Mouse (Mus musculus) ES-E14 (cell line): ENCODE results near the gene Gtf3c5. TPM values are rescaled to one million over a fixed set of nuclear protein-coding genes. Genes with fewer than 3 reads are reported as not detected.

Experiments
- DNase-seq: peaks from one replicate; pipeline ENCODE4 v3.0.0-alpha.2; 2013; ENCODE audit warnings: low read depth, low spot score
- H3K27ac ChIP-seq: 2 replicates; pipeline ENCODE4 v1.5.1; 2012; ENCODE audit warnings: low read depth, mild to moderate bottlenecking, low read length, moderate library complexity, mixed read lengths; ENCODE audit not compliant: poor library complexity, insufficient read depth, severe bottlenecking
- H3K36me3 ChIP-seq: 2 replicates; pipeline ENCODE4 v1.6.1; 2012; ENCODE audit warnings: mild to moderate bottlenecking, low read length, moderate library complexity, mixed read lengths; ENCODE audit not compliant: control insufficient read depth, poor library complexity, insufficient read depth, severe bottlenecking
- H3K4me1 ChIP-seq, 2 experiments: fragments of 150-350 bp in 1 of 2; sonication (generic) in 1 of 2; 2 replicates each; pipeline ENCODE4 v1.6.1; 2012; ENCODE audit warnings: low read length in 2 of 2, mild to moderate bottlenecking in 1 of 2, mixed read lengths in 1 of 2; ENCODE audit not compliant: control insufficient read depth in 2 of 2, insufficient read depth in 2 of 2, poor library complexity in 1 of 2
- H3K4me3 ChIP-seq, 2 experiments: fragments of 150-350 bp in 1 of 2; sonication (generic) in 1 of 2; 2 replicates each; pipeline ENCODE4 v1.5.1; 2012; ENCODE audit warnings: low read length in 2 of 2, low read depth in 1 of 2, mild to moderate bottlenecking in 1 of 2, mixed read lengths in 1 of 2; ENCODE audit not compliant: insufficient read depth in 1 of 2, poor library complexity in 1 of 2, severe bottlenecking in 1 of 2
- H3K9ac ChIP-seq: 2 replicates; pipeline ENCODE4 v1.6.1; 2012; ENCODE audit warnings: low read depth, mild to moderate bottlenecking, low read length, mixed read lengths; ENCODE audit not compliant: poor library complexity, insufficient read depth, severe bottlenecking
- H3K9me3 ChIP-seq: fragments of 150-350 bp; sonication (generic); 2 replicates; pipeline ENCODE4 v1.6.1; 2012; ENCODE audit warnings: low read depth, mild to moderate bottlenecking, low read length; ENCODE audit not compliant: control insufficient read depth, insufficient read depth
- CHD2 ChIP-seq: IDR thresholded peaks from 2 replicates; pipeline ENCODE4 v1.6.1; 2014; ENCODE audit warnings: mild to moderate bottlenecking, low read depth, low read length, inconsistent platforms
- HCFC1 ChIP-seq: IDR thresholded peaks from 2 replicates; pipeline ENCODE4 v1.6.1; 2012; ENCODE audit warnings: low read length, inconsistent platforms, borderline replicate concordance; ENCODE audit not compliant: insufficient read depth
- MAFK ChIP-seq: IDR thresholded peaks from 2 replicates; pipeline ENCODE4 v1.6.1; 2014; ENCODE audit warnings: mild to moderate bottlenecking, low read depth, low read length, inconsistent platforms; ENCODE audit not compliant: insufficient read depth
- ZC3H11A ChIP-seq: IDR thresholded peaks from 2 replicates; pipeline ENCODE4 v1.6.1; 2012; ENCODE audit warnings: low read depth, mild to moderate bottlenecking, inconsistent platforms, low read length, borderline replicate concordance
- ZNF384 ChIP-seq: IDR thresholded peaks from 2 replicates; pipeline ENCODE4 v1.6.1; 2012; ENCODE audit warnings: low read depth, low read length, inconsistent platforms
- in situ Hi-C, 2 experiments: fragments of 600-800 bp; cut with MboI; formaldehyde crosslinking; loops; one replicate each; pipeline ENCODE4 v1.15.1; 2025; ENCODE audit warnings: low sequenced_read_pairs in 2 of 2, inconsistent platforms in 1 of 2; ENCODE audit not compliant: unreplicated experiment in 2 of 2
- total RNA-seq: library from RNA; depleted of rRNA; stranded (reverse); fragments of 300-350 nt; gene quantifications from 2 replicates; pipeline ENCODE4 v1.2.3, GENCODE M21; 2012

The Gtf3c5 gene
- total RNA-seq, 1 experiment: 20.0 TPM

DNA sequence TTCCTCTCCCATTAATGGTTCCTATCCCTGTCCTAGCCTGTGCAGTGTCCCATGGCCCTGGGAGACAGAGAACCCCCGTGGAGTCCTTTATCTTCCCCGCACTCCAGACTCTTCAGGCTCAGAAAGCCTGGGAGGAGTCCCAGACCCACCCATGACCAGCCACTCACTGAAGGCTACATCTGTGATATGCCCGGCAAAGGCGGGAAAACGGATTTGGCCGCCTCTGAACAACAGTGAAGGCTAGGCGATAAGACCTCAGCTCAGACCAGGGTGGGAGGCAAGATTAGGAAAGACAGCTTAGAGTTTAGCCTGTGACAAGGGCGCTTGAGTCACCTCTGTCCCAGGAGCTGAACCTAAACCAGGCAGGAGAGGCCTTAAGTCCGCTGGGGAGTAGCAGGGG lies 33.3 kb upstream of the Gtf3c5 start:
- 0 out of 2 replicates have a peak overlapping the region, but pooled peaks have one; percentile 3 for H3K9ac ChIP-seq
- no peak for DNase-seq
- H3K4me3 ChIP-seq: no peak overlapping the region
- TF ChIP-seq HCFC1: no peak
- TF ChIP-seq MAFK: no peak
- no peak for TF ChIP-seq ZNF384
- no peak for TF ChIP-seq CHD2
- TF ChIP-seq ZC3H11A: no peak
- H3K9me3 ChIP-seq: no peaks in the 10 kb centered on the region
- H3K4me1 ChIP-seq: peaks cover 0 to 11% of the 10 kb centered on the region in 2 experiments; a peak in 2 of 4 replicates
- H3K36me3 ChIP-seq: no peaks in the 10 kb centered on the region
- in situ Hi-C loops: no loop called here
- no peak overlapping the region for H3K27ac ChIP-seq

GRCm38 (mm10) chr2:28616358-28616757 lies 32.8 kb upstream of the Gtf3c5 start:
- H3K27ac ChIP-seq: no peak overlapping the region
- peak; percentile 73 for DNase-seq
- peaks cover 0 to 14% of the 10 kb centered on the region in 2 experiments; a peak in 2 of 4 replicates for H3K4me1 ChIP-seq
- no peak overlapping the region for H3K4me3 ChIP-seq
- no peak overlapping the region for H3K9ac ChIP-seq
- TF ChIP-seq HCFC1: no peak
- TF ChIP-seq ZC3H11A: no peak
- TF ChIP-seq ZNF384: no peak
- no peak for TF ChIP-seq MAFK
- TF ChIP-seq CHD2: no peak
- H3K9me3 ChIP-seq: no peaks in the 10 kb centered on the region
- no peaks in the 10 kb centered on the region for H3K36me3 ChIP-seq
- in situ Hi-C loops: no loop called here

DNA sequence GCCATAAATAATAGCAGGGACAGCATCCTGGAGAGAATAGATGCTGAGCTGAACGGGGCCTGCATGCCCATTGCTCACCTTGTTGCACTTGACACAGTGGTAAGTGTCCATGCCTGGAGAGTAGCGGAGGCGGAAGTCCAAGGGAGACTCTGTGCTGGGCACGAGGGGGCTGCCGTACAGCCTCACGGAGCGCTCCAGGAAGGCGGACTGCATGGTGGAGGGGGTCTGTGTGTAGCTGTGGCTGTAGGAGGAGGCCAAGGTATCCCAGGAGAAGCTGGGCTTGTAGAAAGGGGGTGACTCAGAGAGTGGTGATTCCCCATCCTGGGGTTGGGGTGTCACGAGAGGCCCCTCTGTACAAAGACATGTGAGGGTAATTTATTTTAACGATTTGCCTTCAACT lies 30.0 kb upstream of the Gtf3c5 start:
- Histone ChIP-seq H3K36me3 (no peaks in the 10 kb centered on the region), H3K4me1 (peaks cover 0 to 26% of the 10 kb centered on the region in 2 experiments; a peak in 2 of 4 replicates), H3K4me3 (no peak overlapping the region), H3K9me3 (no peaks in the 10 kb centered on the region), H3K27ac (no peak overlapping the region), H3K9ac (no peak overlapping the region)
- no peak for DNase-seq
- TF ChIP-seq CHD2 (no peak), ZNF384 (no peak), HCFC1 (no peak), ZC3H11A (no peak)
- in situ Hi-C loops: no loop called here

- peak; percentile 65 for DNase-seq
- Histone ChIP-seq H3K4me3 (peak overlapping the region in 1 of 2 experiments; percentile 40; a peak in 3 of 4 replicates), H3K27ac (no peak overlapping the region), H3K4me1 (peaks cover 0 to 29% of the 10 kb centered on the region in 2 experiments; a peak in 2 of 4 replicates), H3K9ac (no peak overlapping the region), H3K36me3 (no peaks in the 10 kb centered on the region), H3K9me3 (no peaks in the 10 kb centered on the region)
- TF ChIP-seq ZC3H11A (no peak), MAFK (no peak), HCFC1 (no peak), CHD2 (no peak), ZNF384 (no peak)
- in situ Hi-C loops: no loop called here
Measured at GRCm38 (mm10) chr2:28612436-28613063, 29.0 kb upstream of the Gtf3c5 start.

- in situ Hi-C loops: no loop called here
- TF ChIP-seq MAFK: no peak
- TF ChIP-seq HCFC1: no peak
- TF ChIP-seq CHD2: no peak
- TF ChIP-seq ZC3H11A: no peak
- TF ChIP-seq ZNF384: no peak
- no peak overlapping the region for H3K27ac ChIP-seq
Measured at GRCm38 (mm10) chr2:28611407-28611787, 27.8 kb upstream of the Gtf3c5 start.

More at GRCm38 (mm10) chr2:28611407-28611787, 27.8 kb upstream of the Gtf3c5 start:
- H3K4me3 ChIP-seq: no peak overlapping the region
- no peaks in the 10 kb centered on the region for H3K36me3 ChIP-seq
- no peak overlapping the region for H3K9ac ChIP-seq
- no peaks in the 10 kb centered on the region for H3K9me3 ChIP-seq
- H3K4me1 ChIP-seq: peaks cover 0 to 32% of the 10 kb centered on the region in 2 experiments; a peak in 2 of 4 replicates
- no peak for DNase-seq
